Mouse (Mus musculus) midbrain, postnatal 0 days (tissue): Measurements from ENCODE around the gene Ube2k. TPM values are rescaled to one million over a fixed set of nuclear protein-coding genes. Genes with fewer than 3 reads are reported as not detected.

Experiments
- ATAC-seq: fragments of 200-750 bp; cut with Nextera tagmentation; 2 replicates; pipeline ENCODE4 v1.8.0; 2017; ENCODE audit warnings: moderate number of reproducible peaks, mild to moderate bottlenecking, moderate TSS enrichment, moderate library complexity; ENCODE audit not compliant: low FRiP score
- DNase-seq: peaks from one replicate; pipeline ENCODE4 v3.0.0-alpha.2; 2015; ENCODE audit warnings: low spot score
- H3K27ac ChIP-seq: fragments of 300-500 bp; sonication (generic); 2 replicates; pipeline ENCODE4 v1.5.1; 2014; ENCODE audit warnings: low read depth, mild to moderate bottlenecking, low read length, mixed read lengths
- H3K27me3 ChIP-seq: fragments of 300-500 bp; sonication (generic); 2 replicates; pipeline ENCODE4 v1.6.1; 2014; ENCODE audit warnings: low read length, control low read depth, mixed read lengths; ENCODE audit not compliant: insufficient read depth
- H3K36me3 ChIP-seq: fragments of 300-500 bp; sonication (generic); 2 replicates; pipeline ENCODE4 v1.6.1; 2014; ENCODE audit warnings: low read length, control low read depth, mixed read lengths; ENCODE audit not compliant: insufficient read depth
- H3K4me1 ChIP-seq: fragments of 300-500 bp; sonication (generic); 2 replicates; pipeline ENCODE4 v1.6.1; 2014; ENCODE audit warnings: mild to moderate bottlenecking, control low read depth, antibody characterized with exemption, low read length, mixed read lengths; ENCODE audit not compliant: insufficient read depth
- H3K4me2 ChIP-seq: fragments of 300-500 bp; sonication (generic); 2 replicates; pipeline ENCODE4 v1.6.1; 2014; ENCODE audit warnings: low read depth, mild to moderate bottlenecking, low read length, mixed read lengths; ENCODE audit not compliant: poor library complexity, severe bottlenecking
- H3K4me3 ChIP-seq: fragments of 300-500 bp; sonication (generic); 2 replicates; pipeline ENCODE4 v1.5.1; 2014; ENCODE audit warnings: low read depth, mild to moderate bottlenecking, low read length, moderate library complexity
- H3K9ac ChIP-seq: fragments of 300-500 bp; sonication (generic); replicated peaks from 2 replicates; pipeline ENCODE4 v1.6.1; 2014; ENCODE audit warnings: mild to moderate bottlenecking, low read length, moderate library complexity, mixed read lengths; ENCODE audit not compliant: poor library complexity, severe bottlenecking
- H3K9me3 ChIP-seq: fragments of 300-500 bp; sonication (generic); 2 replicates; pipeline ENCODE4 v1.6.1; 2016; ENCODE audit warnings: low read length, control low read depth
- CTCF ChIP-seq: IDR thresholded peaks from 2 replicates; pipeline ENCODE4 v1.5.1; 2016; ENCODE audit warnings: antibody characterized with exemption, mild to moderate bottlenecking
- WGBS: fragments of 180-500 bp; shearing (Covaris S2); extraction: QIAGEN DNeasy Blood & Tissue Kit; methylation state at CpG from one replicate; pipeline ENCODE4 v1.1.7; 2014; 5-methylcytosine and 5-hydroxymethylcytosine counted together
- polyA plus RNA-seq: library from polyadenylated mRNA; unstranded; fragments of >200 nt; fragmentation: Nextera tagmentation; extraction: Ambion mirVana; gene quantifications from 2 replicates; pipeline ENCODE4 v1.2.1, GENCODE M21; 2015
- total RNA-seq: library from RNA; depleted of rRNA; stranded (reverse); fragments of >200 nt; gene quantifications from 2 replicates; pipeline ENCODE4 v1.2.3, GENCODE M21; 2014

Gene Ube2k
- total and polyA plus RNA-seq, 2 experiments from 2014 or later, result 40.4 to 194 TPM

DNA sequence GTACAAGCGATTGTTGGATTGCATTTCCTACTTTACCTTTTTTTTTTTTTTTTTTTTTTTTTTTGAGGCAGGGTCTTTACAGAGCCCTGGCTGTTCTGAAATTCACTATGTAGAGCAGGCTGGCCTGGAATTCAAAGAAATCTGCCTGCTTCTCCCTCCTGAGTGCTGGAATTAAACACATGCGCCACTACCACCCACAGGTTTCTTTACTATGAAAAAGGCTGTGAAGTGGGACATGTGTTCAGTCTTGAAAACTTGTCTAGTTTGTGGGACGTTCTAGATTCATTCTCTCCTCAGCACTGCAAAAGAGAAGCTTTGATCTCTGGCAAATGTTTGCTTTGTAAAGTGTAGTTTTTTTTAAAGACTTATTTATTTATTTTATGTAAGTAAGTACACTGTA lies 4.9 kb downstream of the Ube2k start:
- Histone ChIP-seq H3K36me3 (no peaks in the 10 kb centered on the region), H3K9me3 (no peaks in the 10 kb centered on the region), H3K4me3 (no peak overlapping the region), H3K9ac (no peak overlapping the region), H3K27ac (no peak overlapping the region), H3K4me1 (peaks cover 3% of the 10 kb centered on the region), H3K4me2 (no peak overlapping the region), H3K27me3 (no peaks in the 10 kb centered on the region)
- no peak for TF ChIP-seq CTCF
- ATAC-seq, result no peak
- DNase-seq, result no peak
- WGBS, result 83% methylated on average over 3 of the region's 3 CpGs

GRCm38 (mm10) chr5:65543491-65543890 lies 6.5 kb downstream of the Ube2k start:
- Histone ChIP-seq H3K27ac (no peak overlapping the region), H3K4me2 (no peak overlapping the region), H3K4me3 (no peak overlapping the region), H3K9me3 (no peaks in the 10 kb centered on the region), H3K27me3 (no peaks in the 10 kb centered on the region), H3K9ac (no peak overlapping the region), H3K4me1 (peaks cover 3% of the 10 kb centered on the region), H3K36me3 (no peaks in the 10 kb centered on the region)
- ATAC-seq (no peak), DNase-seq (no peak)
- no peak for TF ChIP-seq CTCF
- WGBS, result 94% methylated on average over 1 of the region's 1 CpGs

GRCm38 (mm10) chr5:65544616-65545015 lies 7.6 kb downstream of the Ube2k start:
- Histone ChIP-seq H3K9ac (no peak overlapping the region), H3K27me3 (no peaks in the 10 kb centered on the region), H3K4me3 (no peak overlapping the region), H3K27ac (no peak overlapping the region), H3K36me3 (no peaks in the 10 kb centered on the region), H3K9me3 (no peaks in the 10 kb centered on the region), H3K4me1 (no peaks in the 10 kb centered on the region), H3K4me2 (no peak overlapping the region)
- ATAC-seq (no peak), DNase-seq (no peak)
- 86% methylated on average over 2 of the region's 2 CpGs for WGBS
- no peak for TF ChIP-seq CTCF

DNA sequence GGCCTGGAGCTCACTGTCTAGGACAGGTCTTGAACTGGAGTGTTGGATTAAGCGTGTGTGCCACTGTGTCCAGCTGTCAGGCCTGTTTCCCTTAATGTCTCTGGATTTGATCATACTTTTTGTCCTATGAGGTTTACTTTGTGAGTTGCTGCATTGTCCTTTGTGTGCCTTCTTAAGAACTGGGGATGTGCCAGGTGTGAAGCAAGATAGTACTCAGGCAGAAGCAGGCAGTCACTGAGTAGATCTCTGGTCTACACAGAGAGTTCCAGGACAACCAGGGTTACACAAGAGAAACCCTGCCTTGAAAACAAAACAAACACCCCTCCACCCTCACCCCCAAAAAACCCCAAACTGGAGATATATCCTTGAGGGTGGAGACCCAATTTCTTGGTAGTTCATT lies 12.6 kb downstream of the Ube2k start:
- H3K9me3 ChIP-seq, result no peaks in the 10 kb centered on the region
- no peak overlapping the region for H3K4me2 ChIP-seq
- no peak overlapping the region for H3K9ac ChIP-seq
- no peaks in the 10 kb centered on the region for H3K27me3 ChIP-seq
- H3K4me1 ChIP-seq, result no peaks in the 10 kb centered on the region
- H3K27ac ChIP-seq, result no peak overlapping the region
- no peak overlapping the region for H3K4me3 ChIP-seq
- TF ChIP-seq CTCF, result no peak
- H3K36me3 ChIP-seq, result no peaks in the 10 kb centered on the region
- 100% methylated on average over 1 of the region's 1 CpGs for WGBS
- ATAC-seq (no peak), DNase-seq (no peak)

DNA sequence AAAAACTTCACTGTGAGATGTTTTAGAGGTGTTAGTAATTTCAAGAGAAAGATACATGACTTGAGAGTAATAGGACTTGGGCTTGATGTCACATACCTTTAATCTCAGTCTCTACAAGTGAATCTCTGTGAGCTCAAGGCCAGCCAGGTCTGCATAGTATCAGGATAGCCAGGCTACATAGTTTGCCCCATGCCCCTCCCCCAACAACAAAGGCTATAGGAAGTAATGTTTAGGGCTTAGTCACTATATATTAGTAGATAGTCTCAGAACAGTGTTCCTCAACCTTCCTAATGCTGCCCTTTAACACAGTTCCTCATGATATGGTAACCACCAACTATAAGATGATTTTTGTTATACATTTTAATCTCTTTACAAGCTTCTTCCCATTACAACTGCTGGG lies 20.1 kb downstream of the Ube2k start:
- Histone ChIP-seq H3K27me3 (no peaks in the 10 kb centered on the region), H3K4me2 (no peak overlapping the region), H3K36me3 (no peaks in the 10 kb centered on the region), H3K4me1 (no peaks in the 10 kb centered on the region), H3K27ac (no peak overlapping the region), H3K4me3 (no peak overlapping the region), H3K9me3 (no peaks in the 10 kb centered on the region), H3K9ac (no peak overlapping the region)
- DNase-seq, result no peak
- ATAC-seq, result no peak
- TF ChIP-seq CTCF, result no peak

GRCm38 (mm10) chr5:65561125-65561893 lies 24.3 kb downstream of the Ube2k start:
- no peak overlapping the region for H3K4me3 ChIP-seq
- no peak for TF ChIP-seq CTCF
- peak; percentile 7 for DNase-seq
- no peaks in the 10 kb centered on the region for H3K9me3 ChIP-seq
- H3K9ac ChIP-seq, result no peak overlapping the region
- no peaks in the 10 kb centered on the region for H3K27me3 ChIP-seq
- H3K27ac ChIP-seq, result no peak overlapping the region
- no peaks in the 10 kb centered on the region for H3K4me1 ChIP-seq
- ATAC-seq, result no peak
- 26% methylated on average over 19 of the region's 20 CpGs for WGBS
- H3K36me3 ChIP-seq, result no peaks in the 10 kb centered on the region
- no peak overlapping the region for H3K4me2 ChIP-seq
